Mouse (Mus musculus): ENCODE measurements around the gene Psmg1.
"Not testable (repeated sequence)": the region's sequence is repeated elsewhere in the genome, so short reads cannot be mapped to it uniquely, and the experiment has no call there.

Gene Psmg1

DNA sequence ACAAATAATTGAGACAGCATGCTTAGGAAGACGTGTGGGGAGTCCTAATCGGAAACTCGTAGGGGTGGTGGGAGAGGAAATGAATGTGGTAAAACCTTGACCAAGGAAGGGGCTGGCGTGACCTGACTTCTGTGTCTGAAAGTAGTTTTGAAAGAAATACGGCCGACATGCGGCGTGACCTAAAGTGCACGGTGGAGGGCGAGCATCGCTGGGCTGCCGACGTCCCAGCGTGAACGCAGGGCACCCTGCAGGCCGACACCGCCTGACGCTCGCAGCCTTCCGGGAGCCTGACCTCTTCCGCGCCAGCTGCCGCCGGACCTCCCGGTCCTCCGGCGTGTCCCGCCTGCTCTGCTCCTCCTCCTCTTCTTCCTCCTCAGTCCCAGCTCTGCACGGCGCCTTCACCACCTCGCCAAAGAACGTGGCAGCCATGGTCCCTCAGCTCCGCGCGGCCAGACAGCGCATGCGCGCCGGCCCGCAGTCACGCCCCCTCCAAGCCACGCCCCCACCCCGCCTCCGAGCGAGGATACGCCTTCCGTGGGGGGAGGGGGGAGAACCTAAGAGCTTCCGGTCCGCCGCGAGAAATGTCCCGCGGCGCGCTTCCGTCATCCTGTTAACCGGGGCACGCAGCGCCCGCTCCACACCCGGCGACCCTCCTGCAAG lies at the start of gene Psmg1:
Gene Psmg1, minus strand, starts transcription at position 499 of the 660 bp plus-strand sequence.
- peak; percentile 89 to 97 for DNase-seq (ENCODE audit: low spot score in 2 of 2)

DNA sequence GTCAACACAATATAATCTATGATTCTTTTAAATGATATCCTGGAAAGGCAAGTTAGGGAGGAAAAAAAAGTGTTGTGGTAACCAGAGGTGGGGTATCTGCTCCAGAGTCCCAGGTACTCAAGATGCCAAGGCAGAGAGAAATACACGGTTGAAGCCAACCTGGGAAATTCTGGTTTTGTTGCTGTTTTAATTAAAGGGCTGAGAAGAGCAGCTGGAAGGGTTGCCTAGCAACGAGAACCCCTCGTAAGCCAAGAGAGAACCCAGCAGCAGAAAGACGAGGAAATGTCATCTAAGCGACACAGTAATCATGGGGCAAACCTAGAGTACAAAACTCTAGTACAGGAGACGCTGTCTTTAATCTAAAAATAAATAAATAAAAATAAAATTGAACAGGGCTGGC lies 48.8 kb upstream of the Psmg1 start:
- no peak for DNase-seq (ENCODE audit: low spot score in 2 of 2)

DNA sequence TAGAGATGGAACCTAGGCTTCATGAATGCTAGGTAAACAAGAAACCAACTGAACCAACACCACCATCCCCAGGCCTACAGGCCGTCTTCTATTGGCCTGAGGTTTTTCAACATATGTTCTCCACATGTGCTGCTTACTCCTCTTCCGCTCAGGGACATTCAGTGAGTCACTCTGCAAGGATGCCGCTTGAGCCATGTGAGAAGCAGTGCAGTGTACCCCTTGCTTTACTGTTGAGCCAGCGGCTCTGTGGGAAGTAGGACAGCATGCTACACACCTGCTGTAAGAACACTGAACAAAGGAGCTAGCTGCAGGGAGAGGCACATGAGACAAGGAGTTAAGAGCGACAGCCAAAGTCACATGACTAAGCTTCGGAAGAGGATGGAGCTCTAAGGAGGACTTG lies 43.7 kb upstream of the Psmg1 start:
- DNase-seq (ENCODE audit: low spot score in 2 of 2) = peak in 1 of 2 experiments; percentile 25

DNA sequence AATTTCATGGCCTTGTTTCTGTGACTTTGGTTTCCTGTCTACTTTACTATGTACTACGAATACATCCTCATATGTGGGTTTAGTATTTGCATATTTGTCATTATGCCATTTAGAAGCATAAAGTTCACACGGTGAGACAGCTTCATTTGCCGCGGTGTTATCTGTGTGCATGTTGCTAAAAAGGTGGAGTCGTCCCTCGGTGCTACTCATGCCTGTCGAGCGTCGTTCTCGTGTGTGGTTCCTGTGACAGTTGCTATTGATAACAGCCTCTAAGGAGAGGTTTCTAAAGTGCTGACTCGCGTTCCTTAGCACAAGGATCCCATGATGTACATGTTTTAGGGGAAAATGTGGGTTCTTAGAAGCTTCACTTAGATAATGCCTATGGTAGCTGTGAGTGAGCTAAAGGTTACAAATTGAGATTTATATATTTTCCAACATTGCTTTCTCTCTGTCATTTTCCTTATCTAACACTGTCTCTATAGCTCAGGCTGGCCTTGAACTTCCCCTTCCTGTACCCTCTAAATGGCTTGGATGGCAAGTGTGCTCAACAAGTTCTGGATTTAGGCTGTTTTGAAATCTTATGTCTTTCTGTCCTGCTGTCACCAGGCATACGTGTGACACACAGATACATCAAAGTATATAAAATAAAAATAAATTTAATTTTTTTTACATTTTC lies 41.7 kb upstream of the Psmg1 start:
- DNase-seq (ENCODE audit: low spot score in 2 of 2) = no peak

DNA sequence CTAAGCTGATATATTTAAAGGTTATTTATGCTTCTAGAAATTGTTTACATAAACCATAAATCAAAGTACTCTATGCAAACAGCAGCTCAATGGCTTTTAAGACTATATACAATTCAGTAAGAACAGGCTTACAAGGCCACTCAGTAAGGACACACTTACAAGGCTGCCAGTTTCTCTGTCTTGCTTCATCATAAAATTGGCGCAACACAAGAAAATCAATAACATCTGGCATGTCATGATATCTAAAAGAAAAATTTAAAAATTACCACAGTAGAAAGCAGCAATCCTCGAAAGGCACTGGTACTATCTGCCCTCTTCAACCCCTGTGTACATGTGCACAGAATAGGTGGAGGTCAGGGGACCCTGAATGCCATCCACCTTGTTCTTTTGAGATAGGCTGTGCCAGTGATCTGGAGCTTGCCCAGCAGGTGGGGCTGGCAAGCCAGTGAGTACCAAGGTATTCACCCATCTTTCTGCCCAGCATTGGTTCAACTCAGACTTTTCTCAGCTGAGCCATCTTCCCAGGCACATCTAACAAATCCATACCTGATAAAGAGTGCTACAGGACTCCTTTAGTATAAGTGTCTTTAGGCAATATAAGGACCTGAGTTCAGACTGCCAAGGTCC lies 39.8 kb upstream of the Psmg1 start:
- DNase-seq (ENCODE audit: low spot score in 2 of 2) = no peak

DNA sequence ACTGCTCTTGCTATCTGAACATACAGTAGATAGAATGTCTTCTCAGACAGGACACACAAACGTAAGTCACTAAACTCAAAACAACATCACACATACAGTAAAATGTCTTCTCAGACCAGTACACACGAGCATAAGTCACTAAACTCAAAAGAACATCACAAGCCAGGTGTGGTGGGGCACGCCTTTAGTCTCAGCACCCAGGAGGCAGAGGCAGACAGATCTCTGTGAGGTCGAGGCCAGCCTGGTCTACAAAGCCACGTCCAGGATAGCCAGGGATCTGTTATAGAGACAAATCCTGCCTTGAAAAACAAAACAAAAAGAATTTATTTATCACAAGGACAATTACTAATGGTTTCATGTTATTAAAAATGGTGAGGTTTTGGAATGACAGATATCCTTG lies 35.5 kb upstream of the Psmg1 start:
- no peak for DNase-seq (ENCODE audit: low spot score in 2 of 2)

DNA sequence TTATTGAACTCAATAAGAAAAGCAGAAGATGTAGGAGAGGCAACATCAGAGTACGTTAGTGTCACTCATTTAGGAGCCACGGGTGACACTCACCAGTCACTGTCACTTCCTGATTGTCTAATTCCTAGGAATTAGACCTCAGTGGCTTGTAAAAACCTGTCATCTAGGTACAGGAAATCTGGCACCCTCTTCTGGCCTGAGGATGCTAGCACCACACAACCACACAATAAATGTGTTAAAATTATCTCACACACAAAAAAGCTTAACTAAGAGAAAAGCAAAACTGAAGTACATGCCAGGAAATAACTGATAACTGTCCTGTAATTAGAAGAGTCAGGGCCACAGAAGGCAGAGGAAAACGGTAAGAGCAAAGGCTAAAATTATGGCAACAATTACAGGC lies 34.5 kb upstream of the Psmg1 start:
- DNase-seq (ENCODE audit: low spot score in 2 of 2) = no peak

DNA sequence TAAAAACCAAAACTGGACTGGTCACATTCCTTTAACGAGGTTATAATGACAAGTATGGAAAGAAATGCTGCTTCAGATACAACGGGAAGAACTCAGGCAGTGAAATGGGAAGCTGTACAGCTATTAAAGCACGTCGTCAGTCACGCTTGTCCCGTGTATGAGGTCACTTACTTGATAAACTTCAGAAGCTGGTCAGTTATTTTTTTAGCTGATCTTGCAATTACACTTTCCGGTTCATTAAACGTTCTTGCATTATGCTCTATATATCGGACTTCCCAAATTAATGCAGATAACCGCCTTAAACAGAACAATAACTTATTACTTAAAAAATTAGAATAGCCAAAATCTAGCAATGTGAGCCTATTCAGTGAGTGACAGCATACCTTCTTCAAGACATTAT lies 30.3 kb upstream of the Psmg1 start:
- no peak for DNase-seq (ENCODE audit: low spot score in 2 of 2)

DNA sequence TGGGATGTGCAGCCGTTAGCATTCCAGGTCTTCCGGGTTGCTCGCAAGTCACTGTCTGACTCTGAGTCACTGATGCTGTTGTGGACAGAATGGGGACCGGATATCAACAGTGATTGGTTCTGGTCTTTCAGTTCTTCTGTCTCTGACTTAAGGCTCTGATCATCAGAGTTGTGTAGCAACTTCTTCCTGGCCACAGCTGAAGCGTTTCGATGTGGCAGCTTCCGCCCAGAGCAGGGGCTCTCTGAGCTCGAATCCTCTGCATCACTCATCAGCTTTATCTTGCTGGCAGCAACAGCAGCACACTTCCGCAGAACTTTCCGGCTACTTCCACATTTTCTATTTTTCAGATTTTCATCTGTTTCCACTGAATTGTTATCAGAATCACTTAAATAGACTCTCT lies 18.4 kb upstream of the Psmg1 start:
- DNase-seq (ENCODE audit: low spot score in 2 of 2) = not testable (repeated sequence)

DNA sequence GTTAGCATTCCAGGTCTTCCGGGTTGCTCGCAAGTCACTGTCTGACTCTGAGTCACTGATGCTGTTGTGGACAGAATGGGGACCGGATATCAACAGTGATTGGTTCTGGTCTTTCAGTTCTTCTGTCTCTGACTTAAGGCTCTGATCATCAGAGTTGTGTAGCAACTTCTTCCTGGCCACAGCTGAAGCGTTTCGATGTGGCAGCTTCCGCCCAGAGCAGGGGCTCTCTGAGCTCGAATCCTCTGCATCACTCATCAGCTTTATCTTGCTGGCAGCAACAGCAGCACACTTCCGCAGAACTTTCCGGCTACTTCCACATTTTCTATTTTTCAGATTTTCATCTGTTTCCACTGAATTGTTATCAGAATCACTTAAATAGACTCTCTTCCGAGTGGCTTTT lies 13.5 kb upstream of the Psmg1 start:
- DNase-seq (ENCODE audit: low spot score in 2 of 2) = not testable (repeated sequence)

DNA sequence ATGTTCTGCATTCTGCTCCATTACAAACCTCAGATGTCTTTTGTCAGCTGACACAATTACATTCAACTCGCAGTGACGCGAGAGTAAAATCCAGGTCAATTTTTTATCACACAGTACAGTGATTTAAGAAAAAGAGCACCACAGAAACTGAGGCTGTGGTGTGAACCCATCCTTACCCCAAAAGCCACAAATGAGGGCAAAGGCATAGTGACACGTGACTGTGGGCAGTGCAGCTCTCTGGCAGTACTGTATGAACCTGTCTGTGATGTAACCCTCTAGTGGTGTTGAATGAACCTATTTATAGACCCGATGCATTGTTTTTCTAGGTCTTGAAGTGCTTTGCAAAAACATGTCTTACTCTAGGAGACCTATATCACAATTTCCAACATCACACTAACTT lies 8.5 kb upstream of the Psmg1 start:
- no peak for DNase-seq (ENCODE audit: low spot score in 2 of 2)

DNA sequence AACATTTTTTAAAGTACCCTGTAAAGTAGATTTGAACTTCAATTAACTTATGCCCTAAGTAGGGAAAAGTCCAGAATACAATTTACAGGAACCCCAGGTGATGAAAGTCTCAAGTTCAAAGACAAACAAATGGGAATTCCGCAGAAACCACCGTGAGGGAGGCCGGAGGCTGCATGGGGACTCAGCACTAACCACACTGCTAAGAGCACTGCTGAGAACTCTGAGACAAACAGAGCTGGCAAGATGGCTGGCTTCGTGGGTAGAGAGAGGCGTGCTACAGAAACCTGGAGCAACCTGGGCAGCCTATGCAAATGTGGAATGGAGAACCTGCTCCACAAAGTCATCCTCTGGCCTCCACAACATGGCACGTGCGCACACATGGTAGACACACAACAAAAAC lies 5.4 kb upstream of the Psmg1 start:
- DNase-seq (ENCODE audit: low spot score in 2 of 2) = no peak

DNA sequence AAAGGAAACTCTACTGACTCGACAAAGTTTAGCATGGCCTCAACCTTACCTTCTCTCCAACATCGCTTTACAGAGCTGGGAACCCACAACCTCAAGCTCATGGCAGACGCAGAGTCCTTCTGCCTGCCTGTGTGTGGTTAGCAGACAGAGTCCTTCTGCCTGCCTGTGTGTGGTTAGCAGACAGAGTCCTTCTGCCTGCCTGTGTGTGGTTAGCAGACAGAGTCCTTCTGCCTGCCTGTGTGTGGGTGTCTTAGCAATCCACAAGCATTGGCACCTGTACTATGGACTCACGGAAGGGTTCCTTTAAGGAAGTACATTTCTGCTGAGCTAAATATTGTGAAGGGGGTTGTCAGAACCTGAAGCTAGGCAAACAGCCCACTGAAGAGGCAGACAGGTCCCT lies 3.8 kb upstream of the Psmg1 start:
- peak in 1 of 2 experiments; percentile 44 for DNase-seq (ENCODE audit: low spot score in 2 of 2)

DNA sequence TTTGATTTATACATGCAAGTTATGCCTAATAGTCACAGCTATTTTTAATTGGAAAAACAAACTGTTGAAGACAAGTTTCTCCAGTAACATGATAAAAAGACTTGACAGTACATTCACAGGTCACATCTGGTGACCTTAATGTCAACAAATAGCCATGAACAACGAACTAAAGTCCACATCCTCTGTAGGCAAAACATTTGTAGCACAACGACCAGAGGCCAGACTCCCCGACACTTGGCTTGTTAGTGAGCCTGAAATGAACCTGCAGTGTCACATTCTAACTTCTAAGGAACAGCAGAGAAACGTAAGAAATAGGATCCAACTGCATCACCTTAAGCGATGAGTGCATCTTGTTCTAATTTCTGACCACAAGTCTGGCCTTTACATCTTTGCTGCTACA lies 1.8 kb upstream of the Psmg1 start:
- no peak for DNase-seq (ENCODE audit: low spot score in 2 of 2)

DNA sequence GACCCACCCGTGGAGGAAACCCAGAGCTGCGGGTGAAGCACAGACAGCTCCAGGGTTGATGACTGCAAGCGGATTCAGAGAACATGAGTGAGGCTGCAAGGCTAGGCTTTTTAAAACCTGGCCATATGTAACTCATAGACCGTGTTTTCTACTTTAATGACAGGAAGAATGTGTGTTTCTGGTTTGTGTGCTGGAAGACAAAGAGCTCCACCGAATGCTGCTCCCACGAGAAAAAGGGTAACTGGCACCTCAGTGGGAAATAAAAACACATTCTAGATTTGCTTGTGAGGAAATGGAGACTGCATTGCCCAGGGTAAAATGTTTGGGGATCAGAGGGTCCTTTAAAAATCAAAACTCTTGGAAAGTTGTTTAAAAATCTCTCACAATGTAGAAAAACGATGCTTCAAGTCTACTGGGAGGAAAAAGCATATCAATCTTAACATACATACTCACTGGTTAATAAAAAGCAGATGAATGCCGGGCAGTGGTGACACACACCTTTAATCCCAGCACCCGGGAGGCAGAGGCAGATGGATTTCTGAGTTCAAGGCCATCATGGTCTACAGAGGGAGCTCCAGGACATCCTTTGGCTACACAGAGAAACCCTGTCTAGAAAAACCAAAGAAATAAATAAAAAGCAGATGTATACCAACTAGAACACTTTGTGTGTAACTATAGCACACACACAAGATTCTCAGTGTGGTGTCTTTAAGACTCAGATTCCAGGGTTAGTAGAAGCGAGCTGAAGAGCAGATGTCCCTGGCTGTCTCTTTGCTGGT lies 551 bp upstream of the Psmg1 start:
- DNase-seq (ENCODE audit: low spot score in 2 of 2) = no peak

DNA sequence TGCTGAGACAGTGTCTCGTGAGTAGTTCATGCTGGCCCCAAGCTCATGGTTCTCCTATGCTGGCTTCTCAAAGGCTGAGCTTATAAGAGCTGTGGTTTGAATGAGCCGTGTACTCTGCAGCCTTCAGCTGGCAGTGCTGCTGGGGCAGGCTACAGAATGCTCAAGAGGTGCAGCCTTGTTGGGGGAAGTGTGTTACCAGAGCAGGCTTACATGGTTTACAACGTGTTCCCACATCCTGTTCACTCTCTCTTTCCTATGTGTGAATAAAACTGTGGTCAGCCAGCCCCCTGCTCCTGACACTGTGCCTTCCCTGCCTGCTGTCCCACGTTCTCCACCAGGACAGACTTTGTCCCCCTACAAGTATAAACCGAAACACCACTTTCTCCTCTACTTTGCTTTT lies 5.8 kb downstream of the Psmg1 start:
- no peak for DNase-seq (ENCODE audit: low spot score in 2 of 2)

DNA sequence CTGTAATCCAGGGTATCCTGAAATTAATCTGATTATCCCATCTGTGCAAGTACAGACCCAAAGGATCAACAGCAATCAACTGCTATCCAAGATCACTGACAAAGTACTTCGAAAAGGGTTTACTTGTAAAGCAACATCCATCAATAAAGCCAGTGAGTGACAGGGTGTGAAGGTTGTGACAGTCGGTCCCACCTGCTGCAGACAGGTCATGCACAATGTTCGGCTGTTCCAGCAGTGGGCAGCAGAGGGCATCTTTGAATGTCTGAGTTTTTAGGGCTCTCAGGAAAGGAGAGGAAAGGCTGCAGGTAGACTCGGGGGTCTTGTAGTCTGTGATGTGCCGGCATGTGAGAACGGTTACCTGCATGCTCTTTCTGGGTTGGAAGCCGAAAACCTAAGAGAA lies 7.2 kb downstream of the Psmg1 start:
- no peak for DNase-seq (ENCODE audit: low spot score in 2 of 2)

DNA sequence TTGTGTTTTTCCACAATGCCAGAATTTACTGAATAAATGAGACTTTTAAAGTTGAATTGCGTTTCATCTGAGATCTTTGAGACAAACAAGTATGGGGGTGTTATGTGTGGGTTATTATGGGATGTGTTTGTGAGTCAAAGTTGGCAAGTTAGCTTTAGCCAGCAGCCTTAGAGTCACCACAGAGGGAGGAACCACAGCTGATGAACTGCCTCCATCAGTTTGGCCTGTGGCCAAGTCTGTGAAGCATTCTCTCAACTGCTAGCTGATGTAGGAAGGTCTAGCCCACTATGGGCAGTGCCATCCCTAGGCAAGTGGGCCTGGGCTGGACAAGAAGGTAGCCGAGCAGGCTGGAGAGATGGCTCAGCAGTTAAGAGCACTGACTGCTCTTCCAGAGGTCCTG lies 19.9 kb downstream of the Psmg1 start:
- DNase-seq (ENCODE audit: low spot score in 2 of 2) = no peak

DNA sequence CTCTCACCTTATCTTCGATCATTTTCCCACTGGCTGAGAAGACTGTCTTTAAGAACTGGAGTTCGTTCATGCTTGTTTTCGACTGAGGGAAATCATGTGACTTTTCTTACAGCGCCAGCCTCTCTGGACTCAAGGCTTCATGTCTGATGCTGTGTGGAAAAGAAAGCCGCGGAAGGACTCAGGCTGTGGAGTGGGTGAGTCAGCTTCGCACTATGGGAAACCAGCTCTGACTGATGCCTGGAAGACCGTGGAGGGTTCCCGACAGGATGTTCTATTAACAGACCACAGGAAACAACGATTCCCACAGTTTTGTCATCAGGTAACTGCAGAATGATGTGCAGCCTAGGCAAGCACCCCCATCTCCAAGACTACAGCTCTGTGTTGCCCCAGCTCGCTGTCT lies 23.3 kb downstream of the Psmg1 start:
- no peak for DNase-seq (ENCODE audit: low spot score in 2 of 2)

DNA sequence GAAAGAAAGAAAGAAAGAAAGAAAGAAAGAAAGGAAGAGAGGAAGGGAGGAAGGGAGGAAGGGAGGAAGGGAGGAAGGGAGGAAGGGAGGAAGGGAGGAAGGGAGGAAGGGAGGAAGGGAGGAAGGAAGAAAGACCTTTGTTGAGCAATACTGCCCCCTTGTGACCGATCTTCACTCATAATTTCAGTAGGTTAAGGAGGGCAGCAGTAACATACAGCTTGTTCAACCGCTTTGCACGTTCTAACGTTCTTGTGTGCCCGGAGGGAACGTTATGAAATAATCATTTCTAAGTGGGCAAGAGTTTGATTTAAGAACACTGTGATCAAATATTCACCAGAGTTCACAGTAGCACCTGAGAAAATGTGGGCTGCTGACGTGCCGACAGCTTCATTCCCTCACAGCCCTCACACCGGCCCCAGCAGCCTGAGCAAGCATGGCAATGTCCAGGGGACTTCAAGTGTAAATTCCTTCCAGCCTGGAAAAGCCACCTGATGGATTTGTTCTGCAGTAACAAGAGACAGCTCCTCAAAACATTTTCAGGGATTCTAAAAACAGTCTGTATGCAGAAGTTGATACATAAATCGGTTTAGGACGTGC lies 26.2 kb downstream of the Psmg1 start:
- peak in 1 of 2 experiments; percentile 36 for DNase-seq (ENCODE audit: low spot score in 2 of 2)

DNA sequence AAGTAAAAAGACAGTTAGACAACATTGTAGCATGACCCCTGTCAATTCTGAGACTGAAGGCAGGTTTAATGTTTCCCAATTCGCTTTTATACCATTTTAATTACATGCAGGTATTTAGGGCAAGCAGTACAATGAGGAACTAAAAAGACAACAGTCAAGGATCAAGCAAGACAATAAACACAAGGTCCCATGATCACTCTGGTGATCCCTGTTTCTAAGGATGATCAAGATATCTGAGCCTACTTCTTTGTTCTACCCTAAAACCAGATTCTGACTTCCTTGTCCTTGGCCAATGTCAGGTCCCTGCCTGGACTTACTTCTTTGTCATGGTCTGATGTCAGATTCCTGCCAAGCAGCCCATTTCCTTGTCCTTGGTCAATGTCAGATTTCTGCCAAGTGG lies 29.3 kb downstream of the Psmg1 start:
- DNase-seq (ENCODE audit: low spot score in 2 of 2) = not testable (repeated sequence)

DNA sequence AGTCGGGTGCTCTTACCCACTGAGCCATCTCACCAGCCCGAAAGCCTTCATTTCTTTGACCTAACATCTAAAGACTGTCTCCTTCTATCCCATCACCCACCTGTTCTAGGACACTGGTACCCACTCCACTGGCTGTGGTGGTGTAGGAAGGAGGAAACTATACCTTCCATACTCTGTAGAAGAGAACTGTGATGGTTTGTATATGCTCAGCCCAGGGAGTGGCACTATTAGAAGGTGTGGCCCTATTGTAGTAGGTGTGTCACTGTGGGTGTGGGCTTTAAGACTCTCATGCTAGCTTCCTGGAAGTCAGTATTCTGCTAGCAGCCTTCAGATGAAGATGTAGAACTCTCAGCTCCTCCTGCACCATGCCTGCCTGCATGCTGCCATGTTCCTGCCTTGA lies 30.1 kb downstream of the Psmg1 start:
- not testable (repeated sequence) for DNase-seq (ENCODE audit: low spot score in 2 of 2)
